Mouse (Mus musculus): ENCODE results near the gene Ctnnd1. TPM values are rescaled to one million over a fixed set of nuclear protein-coding genes. Genes with fewer than 3 reads are reported as not detected.

Gene Ctnnd1
- polyA plus RNA-seq, 1 experiment from 2014 or later = 52.7 TPM

DNA sequence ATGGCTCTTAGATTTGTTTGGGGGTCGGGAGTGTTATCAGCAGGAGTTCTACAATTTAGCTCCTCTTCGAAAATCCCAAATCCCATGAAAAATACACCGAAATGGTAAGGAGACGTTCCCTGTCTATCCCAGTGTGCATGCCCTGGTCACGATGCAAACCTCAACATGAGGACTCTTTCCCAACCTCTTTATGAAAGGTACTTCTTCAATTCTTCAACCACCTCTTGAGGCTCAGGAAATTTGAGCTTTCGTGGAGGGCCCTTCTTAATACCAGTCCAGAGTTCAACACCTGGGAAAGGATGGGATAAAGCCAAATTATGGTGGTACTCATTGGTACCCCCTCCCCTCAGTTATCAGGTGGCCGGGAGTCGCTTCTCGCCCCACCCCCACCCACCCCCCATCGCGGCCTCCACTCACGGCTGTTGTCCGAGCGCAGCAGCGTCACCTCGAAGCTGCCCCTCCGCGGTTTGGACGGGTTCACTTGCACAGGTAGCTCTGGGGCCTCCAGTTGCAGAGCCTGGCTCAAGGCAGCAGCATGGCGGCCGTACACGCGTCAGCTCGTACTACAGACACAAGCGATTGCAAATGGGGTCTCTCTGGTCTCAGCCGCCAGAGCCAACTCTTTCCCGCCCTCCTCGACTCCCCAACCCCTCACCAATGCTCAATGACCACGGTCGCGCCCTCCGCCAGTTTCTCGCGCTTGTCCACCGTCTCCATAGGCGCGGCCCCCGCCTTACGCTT, 19.4 kb upstream of the Ctnnd1 start:
- peak overlapping the region; percentile 80 for H3K4me3 ChIP-seq
- no peaks in the 10 kb centered on the region for H3K9me3 ChIP-seq
- peaks cover 14% of the 10 kb centered on the region; the same call in 1 of the 2 replicates for H3K4me1 ChIP-seq
- 3% methylated on average over 39 of the region's 39 CpGs for WGBS
- ATAC-seq (ENCODE audit: insufficient number of reproducible peaks, low FRiP score, low TSS enrichment, low read depth) = peak; percentile 72
- peak overlapping the region; percentile 83 for H3K9ac ChIP-seq
- H3K4me2 ChIP-seq = peak overlapping the region; percentile 63
- peaks cover 33% of the 10 kb centered on the region for H3K36me3 ChIP-seq
- H3K27me3 ChIP-seq = no peaks in the 10 kb centered on the region
- H3K27ac ChIP-seq = peak overlapping the region; percentile 91

DNA sequence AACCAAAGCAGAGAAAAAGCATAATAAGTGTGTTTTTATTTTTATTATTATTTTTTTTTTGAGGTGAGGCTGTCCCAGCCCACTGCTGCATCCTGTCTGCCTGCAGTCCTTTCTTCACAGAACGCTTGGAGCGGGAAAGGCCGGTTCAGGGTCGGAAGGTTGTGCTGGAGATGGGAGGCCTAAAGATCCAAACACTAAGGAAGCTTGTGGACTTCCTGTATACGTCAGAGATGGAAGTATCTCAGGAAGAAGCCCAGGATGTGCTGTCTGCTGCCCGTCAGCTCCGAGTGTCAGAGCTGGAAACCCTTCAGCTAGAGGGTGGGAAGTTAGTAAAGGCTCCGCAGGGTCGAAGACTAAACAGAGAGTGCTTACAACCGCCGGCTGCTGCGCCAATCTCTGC, 15.5 kb upstream of the Ctnnd1 start:
- no peak overlapping the region for H3K9ac ChIP-seq
- H3K4me2 ChIP-seq = no peak overlapping the region
- H3K4me3 ChIP-seq = no peak overlapping the region
- no peaks in the 10 kb centered on the region for H3K27me3 ChIP-seq
- peaks cover 14% of the 10 kb centered on the region; the same call in 1 of the 2 replicates for H3K4me1 ChIP-seq
- no peak overlapping the region for H3K27ac ChIP-seq
- 65% methylated on average over 12 of the region's 12 CpGs for WGBS
- no peaks in the 10 kb centered on the region for H3K9me3 ChIP-seq
- no peak for ATAC-seq (ENCODE audit: insufficient number of reproducible peaks, low FRiP score, low TSS enrichment, low read depth)
- H3K36me3 ChIP-seq = peaks cover 8% of the 10 kb centered on the region; the same call in 1 of the 2 replicates

DNA sequence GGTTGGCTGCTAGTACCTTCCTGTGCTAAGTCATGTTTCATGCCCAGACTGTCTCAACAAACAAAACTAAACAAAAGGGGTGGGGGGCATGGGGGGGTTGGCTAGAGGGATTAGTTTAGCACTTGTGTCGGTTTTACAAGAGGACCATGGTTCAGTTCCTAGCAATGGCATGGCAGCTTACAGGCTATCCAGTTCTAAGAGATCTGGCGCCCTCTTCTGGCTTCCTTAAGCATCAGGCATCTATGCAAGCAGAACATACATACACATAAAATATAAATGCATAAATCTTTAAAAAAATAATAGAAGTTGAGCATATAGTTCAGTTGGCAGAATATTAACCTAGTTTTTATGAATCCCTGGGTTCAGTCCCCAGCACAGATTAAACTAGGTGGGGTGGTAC, 12.3 kb upstream of the Ctnnd1 start:
- Histone ChIP-seq H3K9ac (no peak overlapping the region), H3K9me3 (no peaks in the 10 kb centered on the region), H3K36me3 (no peaks in the 10 kb centered on the region), H3K4me1 (no peaks in the 10 kb centered on the region), H3K4me2 (no peak overlapping the region), H3K27ac (no peak overlapping the region), H3K27me3 (no peaks in the 10 kb centered on the region), H3K4me3 (no peak overlapping the region)
- ATAC-seq (ENCODE audit: insufficient number of reproducible peaks, low FRiP score, low TSS enrichment, low read depth) = no peak
- WGBS = 31% methylated on average over 2 of the region's 2 CpGs

DNA sequence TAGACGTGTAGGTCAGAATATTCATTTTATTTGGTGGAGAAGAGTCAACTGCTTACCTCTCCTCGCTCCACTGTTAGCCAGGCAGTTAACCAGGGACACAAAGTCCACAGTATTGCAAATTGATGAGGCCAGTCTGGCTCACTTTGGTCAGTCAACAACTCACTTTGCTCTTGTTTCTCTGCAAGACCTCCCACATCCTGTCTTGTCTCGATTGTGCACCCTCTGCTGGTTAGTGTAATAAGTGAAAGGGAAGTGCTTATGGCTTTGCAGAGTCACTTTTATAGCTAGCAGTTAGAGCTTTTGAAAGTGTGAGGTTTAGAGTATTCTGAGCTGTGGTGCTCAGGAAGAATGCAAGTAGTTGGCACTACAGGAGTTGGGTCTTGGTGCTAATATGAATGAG, 9.7 kb upstream of the Ctnnd1 start:
- H3K36me3 ChIP-seq = no peaks in the 10 kb centered on the region
- no peaks in the 10 kb centered on the region for H3K4me1 ChIP-seq
- no peak overlapping the region for H3K9ac ChIP-seq
- no peak overlapping the region for H3K4me3 ChIP-seq
- H3K4me2 ChIP-seq = no peak overlapping the region
- 58% methylated on average over 3 of the region's 3 CpGs for WGBS
- no peak overlapping the region for H3K27ac ChIP-seq
- H3K9me3 ChIP-seq = no peaks in the 10 kb centered on the region
- H3K27me3 ChIP-seq = no peaks in the 10 kb centered on the region
- ATAC-seq (ENCODE audit: insufficient number of reproducible peaks, low FRiP score, low TSS enrichment, low read depth) = no peak

DNA sequence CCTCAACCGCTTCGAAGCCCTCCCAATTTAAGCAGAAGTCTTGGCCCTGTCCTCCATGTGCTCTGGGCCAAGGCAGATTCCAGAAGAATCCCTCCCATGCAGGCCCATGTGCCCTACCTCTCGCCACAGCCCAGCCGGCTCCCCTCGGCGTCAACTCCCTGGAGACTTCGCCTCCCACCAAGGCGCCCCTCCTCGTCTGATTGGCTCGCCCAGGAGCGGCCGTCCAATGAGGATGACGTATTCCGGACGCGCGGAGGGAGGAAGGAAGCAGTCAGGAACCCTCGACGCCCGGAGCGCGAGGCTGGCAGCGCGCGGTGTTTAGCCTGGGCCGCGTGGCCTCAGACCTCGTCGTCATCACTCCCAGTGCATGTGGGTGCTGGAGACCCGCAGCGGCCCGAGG, 8.2 kb upstream of the Ctnnd1 start, which contains the start of gene Btbd18:
Btbd18 (plus strand) TSS at position 274 of the 400 bp plus-strand sequence.
- WGBS = 93% methylated on average over 32 of the region's 32 CpGs
- Histone ChIP-seq H3K36me3 (no peaks in the 10 kb centered on the region), H3K4me2 (no peak within 1 kb of the TSS), H3K4me3 (no peak within 1 kb of the TSS), H3K9ac (no peak within 1 kb of the TSS), H3K9me3 (no peaks in the 10 kb centered on the region), H3K4me1 (no peaks in the 10 kb centered on the region), H3K27me3 (no peaks in the 10 kb centered on the region), H3K27ac (no peak within 1 kb of the TSS)
- ATAC-seq (ENCODE audit: insufficient number of reproducible peaks, low FRiP score, low TSS enrichment, low read depth) = no peak

DNA sequence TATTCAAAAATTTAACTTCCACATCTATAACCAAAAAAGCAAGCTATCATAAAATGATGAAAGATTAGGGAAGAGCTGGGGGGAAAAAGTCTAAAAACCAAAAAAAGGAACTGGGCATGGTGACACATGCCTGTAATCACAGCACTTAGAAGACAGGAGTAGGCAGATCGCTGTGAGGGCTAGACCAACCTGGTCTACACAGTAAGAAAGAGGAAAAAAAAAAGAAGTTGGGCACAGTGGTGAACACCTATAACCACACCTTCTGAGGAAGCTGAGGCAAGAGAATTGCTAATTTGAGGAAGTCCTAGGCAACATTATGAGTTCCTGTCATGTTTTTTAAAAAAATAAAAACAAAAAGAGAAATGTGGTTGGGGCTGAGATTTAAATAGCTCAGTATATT, 5.3 kb upstream of the Ctnnd1 start:
- Histone ChIP-seq H3K9ac (no peak overlapping the region), H3K27me3 (no peaks in the 10 kb centered on the region), H3K4me1 (no peaks in the 10 kb centered on the region), H3K4me3 (no peak overlapping the region), H3K27ac (no peak overlapping the region), H3K9me3 (no peaks in the 10 kb centered on the region), H3K4me2 (no peak overlapping the region), H3K36me3 (no peaks in the 10 kb centered on the region)
- ATAC-seq (ENCODE audit: insufficient number of reproducible peaks, low FRiP score, low TSS enrichment, low read depth) = no peak
- 46% methylated on average over 1 of the region's 1 CpGs for WGBS

DNA sequence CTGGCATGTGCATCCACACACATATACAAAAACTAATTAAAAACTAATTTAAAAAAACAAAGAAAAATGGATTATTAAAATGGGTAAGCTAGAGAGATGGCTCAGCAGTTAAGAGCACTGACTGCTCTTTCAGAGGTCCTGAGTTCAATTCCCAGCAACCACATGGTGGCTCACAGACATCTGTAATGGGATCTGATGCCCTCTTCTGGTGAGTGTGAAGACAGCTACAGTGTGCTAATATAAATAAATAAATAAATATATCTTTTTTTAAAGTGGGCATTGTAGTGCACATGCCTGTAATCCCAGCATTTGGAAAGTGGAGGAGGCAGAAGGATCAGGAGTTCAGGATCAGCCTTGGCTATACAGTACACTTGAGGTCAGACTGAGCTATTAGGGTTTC, 2.8 kb upstream of the Ctnnd1 start:
- no peak overlapping the region for H3K27ac ChIP-seq
- H3K4me1 ChIP-seq = peaks cover 2% of the 10 kb centered on the region; the same call in 1 of the 2 replicates
- H3K9me3 ChIP-seq = no peaks in the 10 kb centered on the region
- no peak overlapping the region for H3K9ac ChIP-seq
- no peak overlapping the region for H3K4me3 ChIP-seq
- H3K27me3 ChIP-seq = no peaks in the 10 kb centered on the region
- ATAC-seq (ENCODE audit: insufficient number of reproducible peaks, low FRiP score, low TSS enrichment, low read depth) = no peak
- no peak overlapping the region for H3K4me2 ChIP-seq
- no peaks in the 10 kb centered on the region for H3K36me3 ChIP-seq

DNA sequence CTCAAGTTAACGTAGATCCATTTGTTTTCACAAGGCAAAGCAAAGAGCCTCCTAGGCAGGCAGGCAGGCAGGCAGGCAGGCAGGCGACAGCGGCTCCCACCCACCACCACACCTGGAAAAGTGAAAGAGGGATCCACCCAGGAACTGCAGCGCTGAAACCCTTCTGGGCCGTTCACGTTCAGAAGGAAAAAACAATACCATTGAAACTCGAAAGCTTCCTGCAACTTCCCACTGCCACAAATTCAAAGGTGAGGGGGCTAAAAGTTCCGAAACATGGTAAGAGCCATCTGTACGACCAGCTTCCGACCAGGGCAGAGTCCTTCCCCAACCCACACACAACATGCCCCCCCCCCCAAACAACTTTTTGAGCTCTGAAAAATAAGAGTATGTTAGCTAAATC, 891 bp downstream of the Ctnnd1 start:
- Histone ChIP-seq H3K4me2 (peak overlapping the region; percentile 57), H3K9me3 (no peaks in the 10 kb centered on the region), H3K36me3 (no peaks in the 10 kb centered on the region), H3K9ac (peak overlapping the region; percentile 67), H3K4me1 (peaks cover 11% of the 10 kb centered on the region; the same call in 1 of the 2 replicates), H3K4me3 (peak overlapping the region; percentile 63), H3K27me3 (no peaks in the 10 kb centered on the region), H3K27ac (peak overlapping the region; percentile 98)
- WGBS = under 1% methylated on average over 10 of the region's 10 CpGs
- ATAC-seq (ENCODE audit: insufficient number of reproducible peaks, low FRiP score, low TSS enrichment, low read depth) = no peak

DNA sequence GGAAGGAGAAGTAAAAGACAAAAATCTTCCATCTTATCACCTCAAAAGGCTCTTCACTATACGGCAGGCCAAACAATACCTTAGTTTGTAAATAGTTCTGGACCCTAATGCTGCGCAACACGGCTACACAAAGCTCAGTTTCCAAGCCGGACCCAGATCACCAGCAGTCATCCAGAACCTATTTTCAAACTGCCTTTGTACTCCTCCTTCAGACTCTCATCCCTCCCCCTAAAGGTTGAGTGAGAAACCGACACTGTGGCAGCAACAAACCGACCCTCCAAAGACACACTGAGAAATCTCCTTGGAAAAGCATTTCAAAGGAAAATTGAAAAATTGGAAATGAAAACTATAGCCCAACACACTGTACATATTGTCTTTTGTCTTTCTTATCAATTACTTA, 2.2 kb downstream of the Ctnnd1 start:
- H3K9ac ChIP-seq = no peak overlapping the region
- peaks cover 14% of the 10 kb centered on the region; the same call in 1 of the 2 replicates for H3K4me1 ChIP-seq
- 37% methylated on average over 6 of the region's 6 CpGs for WGBS
- no peak for ATAC-seq (ENCODE audit: insufficient number of reproducible peaks, low FRiP score, low TSS enrichment, low read depth)
- no peaks in the 10 kb centered on the region for H3K36me3 ChIP-seq
- H3K4me2 ChIP-seq = peak overlapping the region; percentile 57
- no peaks in the 10 kb centered on the region for H3K27me3 ChIP-seq
- H3K27ac ChIP-seq = no peak overlapping the region
- no peaks in the 10 kb centered on the region for H3K9me3 ChIP-seq
- H3K4me3 ChIP-seq = peak overlapping the region; percentile 63

DNA sequence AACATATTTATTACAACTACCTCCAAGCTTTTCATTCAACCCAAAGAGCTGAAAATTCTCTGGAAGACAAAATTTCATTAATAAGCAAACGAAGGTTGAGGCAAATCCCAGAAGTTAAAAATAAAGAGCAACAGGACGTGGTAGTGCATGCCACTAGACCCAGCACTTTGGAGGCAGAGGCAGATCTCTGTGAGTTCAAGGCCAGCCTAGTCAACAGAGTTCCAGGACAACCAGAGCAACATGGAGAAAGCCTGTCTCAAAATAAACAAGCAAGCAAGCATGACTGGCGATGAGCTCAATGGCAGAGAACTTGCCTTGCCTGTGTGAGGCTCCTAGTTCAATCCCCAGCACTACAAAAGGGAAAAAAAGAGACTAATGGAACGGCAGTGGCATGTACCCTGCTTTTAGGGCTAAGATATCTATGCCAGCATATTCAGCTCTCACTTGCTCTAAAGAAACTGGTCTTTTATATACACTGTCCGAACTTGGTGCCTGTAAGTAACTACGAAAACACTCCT, 3.5 kb downstream of the Ctnnd1 start:
- H3K27ac ChIP-seq = no peak overlapping the region
- 88% methylated on average over 6 of the region's 6 CpGs for WGBS
- ATAC-seq (ENCODE audit: insufficient number of reproducible peaks, low FRiP score, low TSS enrichment, low read depth) = no peak
- H3K9me3 ChIP-seq = no peaks in the 10 kb centered on the region
- H3K4me3 ChIP-seq = no peak overlapping the region
- no peak overlapping the region for H3K4me2 ChIP-seq
- no peaks in the 10 kb centered on the region for H3K27me3 ChIP-seq
- H3K36me3 ChIP-seq = no peaks in the 10 kb centered on the region; the same call in 1 of the 2 replicates
- no peak overlapping the region for H3K9ac ChIP-seq
- peaks cover 14% of the 10 kb centered on the region; the same call in 1 of the 2 replicates for H3K4me1 ChIP-seq

DNA sequence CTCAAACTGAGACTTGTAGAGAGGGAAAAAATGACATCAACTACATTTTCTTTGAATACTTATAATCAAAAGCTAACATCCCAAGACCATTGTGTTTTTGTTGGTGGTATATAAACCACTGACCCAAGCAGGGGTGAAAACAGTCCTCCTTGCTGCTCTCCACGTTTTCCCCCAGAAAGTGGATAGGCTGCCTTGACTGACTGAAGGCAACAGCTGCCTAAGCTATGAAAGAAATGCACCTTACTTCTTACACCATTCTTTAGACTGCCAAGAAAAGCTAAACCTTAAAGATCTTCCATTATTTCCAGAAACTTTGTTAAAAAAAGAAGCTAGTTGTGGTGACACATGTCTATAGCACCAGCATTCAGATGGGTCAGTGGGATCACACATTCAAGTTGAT, 4.4 kb downstream of the Ctnnd1 start:
- ATAC-seq (ENCODE audit: insufficient number of reproducible peaks, low FRiP score, low TSS enrichment, low read depth) = no peak
- H3K27me3 ChIP-seq = no peaks in the 10 kb centered on the region
- H3K36me3 ChIP-seq = peaks cover 3% of the 10 kb centered on the region; the same call in 1 of the 2 replicates
- H3K4me3 ChIP-seq = no peak overlapping the region
- H3K9ac ChIP-seq = no peak overlapping the region
- H3K27ac ChIP-seq = no peak overlapping the region
- no peak overlapping the region for H3K4me2 ChIP-seq
- H3K9me3 ChIP-seq = no peaks in the 10 kb centered on the region
- 75% methylated on average over 1 of the region's 1 CpGs for WGBS
- H3K4me1 ChIP-seq = peaks cover 18% of the 10 kb centered on the region; the same call in 1 of the 2 replicates

DNA sequence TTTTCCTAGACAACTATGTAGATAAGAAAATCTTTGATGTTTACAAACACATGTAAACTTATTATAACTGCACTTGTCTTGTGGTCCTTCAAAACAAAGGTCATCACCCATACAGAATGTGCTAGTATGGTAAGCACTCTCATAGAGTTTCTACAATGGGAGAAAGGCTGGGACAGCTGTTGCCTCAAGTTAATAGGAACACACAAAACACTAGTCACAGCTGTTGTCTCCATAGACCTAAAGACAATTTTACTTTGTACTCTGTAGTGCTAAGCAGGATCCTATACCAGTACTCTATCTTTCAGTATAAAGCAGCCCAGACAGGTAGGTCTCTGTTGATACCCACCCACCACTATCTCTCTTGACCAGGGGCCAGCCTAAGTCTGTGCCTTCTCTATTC, 9.7 kb downstream of the Ctnnd1 start:
- Histone ChIP-seq H3K9ac (no peak overlapping the region), H3K4me3 (no peak overlapping the region), H3K9me3 (no peaks in the 10 kb centered on the region), H3K4me2 (no peak overlapping the region), H3K27me3 (no peaks in the 10 kb centered on the region), H3K36me3 (peaks cover 3% of the 10 kb centered on the region; the same call in 1 of the 2 replicates), H3K27ac (no peak overlapping the region), H3K4me1 (peaks cover 38% of the 10 kb centered on the region)
- ATAC-seq (ENCODE audit: insufficient number of reproducible peaks, low FRiP score, low TSS enrichment, low read depth) = no peak

Data from limb, embryonic 15.5 days (tissue).